Mouse (Mus musculus) C2C12 (cell line): ENCODE measurements around the gene Cyp2e1. TPM values are rescaled to one million over a fixed set of nuclear protein-coding genes. Genes with fewer than 3 reads are reported as not detected.

ENCODE experiments used
- H3K27me3 ChIP-seq: one replicate; pipeline ENCODE4 v1.6.1; 2011; ENCODE audit not compliant: control insufficient read depth, insufficient read depth, insufficient read length
- H3K36me3 ChIP-seq: one replicate; pipeline ENCODE4 v1.6.1; 2011; ENCODE audit not compliant: control insufficient read depth, insufficient read depth
- H3K4me3 ChIP-seq: one replicate; pipeline ENCODE4 v1.5.1; 2011; ENCODE audit warnings: mild to moderate bottlenecking, control low read depth; ENCODE audit not compliant: poor library complexity, insufficient read depth, severe bottlenecking
- H3K79me2 ChIP-seq: one replicate; pipeline ENCODE4 v1.6.1; 2011; ENCODE audit not compliant: control insufficient read depth, insufficient read depth
- H3K79me3 ChIP-seq: one replicate; pipeline ENCODE4 v1.6.1; 2011; ENCODE audit warnings: low read depth, control low read depth
- H3ac ChIP-seq: one replicate; pipeline ENCODE3; 2011; ENCODE audit warnings: low read depth; ENCODE audit not compliant: control insufficient read depth, insufficient read length
- CEBPB ChIP-seq: IDR thresholded peaks from one replicate; pipeline ENCODE4 v1.6.1; 2011; ENCODE audit warnings: low read depth, mild to moderate bottlenecking, control low read depth, moderate library complexity
- CTCF ChIP-seq: IDR thresholded peaks from one replicate; pipeline ENCODE4 v1.5.1; 2011; ENCODE audit not compliant: control insufficient read depth, insufficient read depth, insufficient read length
- FOSL1 ChIP-seq: IDR thresholded peaks from one replicate; pipeline ENCODE4 v1.8.0; 2011; ENCODE audit warnings: mild to moderate bottlenecking, low read length; ENCODE audit not compliant: poor library complexity, insufficient read depth, severe bottlenecking
- MAX ChIP-seq: IDR thresholded peaks from one replicate; pipeline ENCODE4 v1.6.1; 2011; ENCODE audit warnings: mild to moderate bottlenecking, control low read depth
- MYOD1 ChIP-seq: IDR thresholded peaks from one replicate; pipeline ENCODE4 v1.6.1; 2011; ENCODE audit warnings: low read depth; ENCODE audit not compliant: control insufficient read depth, insufficient read length
- MYOG ChIP-seq: IDR thresholded peaks from one replicate; pipeline ENCODE4 v1.6.1; 2011; ENCODE audit not compliant: control insufficient read depth, insufficient read length; ENCODE audit errors: extremely low read depth
- USF1 ChIP-seq: IDR thresholded peaks from one replicate; pipeline ENCODE4 v1.6.1; 2011; ENCODE audit warnings: low read depth, mild to moderate bottlenecking, control low read depth, moderate library complexity
- polyA plus RNA-seq: library from polyadenylated mRNA; unstranded; fragments of >200 nt; fragmentation: generic; extraction: Trizol; gene quantifications from one replicate; pipeline ENCODE4 v1.2.1, GENCODE M21; 2012; ENCODE audit warnings: missing spikeins

Gene Cyp2e1
- polyA plus RNA-seq, 1 experiment = not detected

DNA sequence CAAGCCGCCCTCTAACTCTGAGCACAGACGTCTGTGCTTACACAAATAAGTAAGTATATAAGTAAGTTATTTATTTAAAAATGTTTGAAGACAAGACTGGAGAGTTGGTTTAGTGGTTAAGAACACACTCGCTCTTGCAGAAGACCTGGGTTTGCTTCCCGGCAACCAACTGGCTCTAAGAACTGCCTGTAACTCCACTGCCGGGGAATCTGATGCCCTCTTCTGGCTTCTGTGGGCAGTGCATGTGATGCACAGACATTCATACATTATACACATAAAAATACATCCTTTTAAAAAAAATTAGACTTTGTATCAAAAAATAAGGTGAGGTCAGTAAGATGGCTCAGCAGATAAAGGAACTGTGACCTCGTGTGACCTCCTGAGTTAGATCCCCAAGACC, 47.0 kb downstream of the Cyp2e1 start:
- Histone ChIP-seq H3ac (no peak overlapping the region), H3K79me2 (no peaks in the 10 kb centered on the region), H3K36me3 (no peaks in the 10 kb centered on the region), H3K4me3 (no peak overlapping the region), H3K27me3 (no peaks in the 10 kb centered on the region), H3K79me3 (no peaks in the 10 kb centered on the region)
- TF ChIP-seq MYOD1 = no peak
- TF ChIP-seq MYOG = no peak

DNA sequence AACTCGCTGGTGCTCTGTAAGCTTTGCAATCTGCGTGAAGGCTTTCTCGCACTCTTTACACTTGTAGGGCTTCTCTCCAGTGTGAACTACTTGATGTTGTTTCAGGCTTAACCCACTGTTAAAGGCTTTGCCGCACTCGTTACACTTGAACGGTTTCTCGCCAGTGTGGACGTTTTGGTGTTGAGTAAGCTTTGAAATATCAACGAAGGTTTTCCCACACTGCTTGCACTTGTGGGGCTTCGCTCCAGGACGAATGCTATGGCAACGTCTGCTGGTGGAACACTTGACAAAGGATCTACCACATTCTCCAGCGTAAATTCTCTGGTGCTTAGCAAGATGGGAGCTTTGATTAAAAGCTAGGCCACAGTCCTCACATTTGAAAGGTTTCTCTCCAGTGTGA, 48.2 kb downstream of the Cyp2e1 start:
- Histone ChIP-seq H3K79me3 (no peaks in the 10 kb centered on the region), H3ac (no peak overlapping the region), H3K4me3 (no peak overlapping the region), H3K27me3 (no peaks in the 10 kb centered on the region), H3K36me3 (no peaks in the 10 kb centered on the region), H3K79me2 (no peaks in the 10 kb centered on the region)
- TF ChIP-seq USF1 (no peak), FOSL1 (no peak), MAX (no peak), MYOD1 (no peak), CTCF (no peak), MYOG (no peak), CEBPB (no peak)

- no peak overlapping the region for H3ac ChIP-seq
- H3K27me3 ChIP-seq = no peaks in the 10 kb centered on the region
- no peak overlapping the region for H3K4me3 ChIP-seq
- no peaks in the 10 kb centered on the region for H3K36me3 ChIP-seq
- no peaks in the 10 kb centered on the region for H3K79me3 ChIP-seq
- H3K79me2 ChIP-seq = no peaks in the 10 kb centered on the region
- TF ChIP-seq USF1 = no peak
- TF ChIP-seq CEBPB = no peak
- TF ChIP-seq CTCF = no peak
These were observed 49.3 kb downstream of the Cyp2e1 start for GRCm38 (mm10) chr7:140812850-140813249.

DNA sequence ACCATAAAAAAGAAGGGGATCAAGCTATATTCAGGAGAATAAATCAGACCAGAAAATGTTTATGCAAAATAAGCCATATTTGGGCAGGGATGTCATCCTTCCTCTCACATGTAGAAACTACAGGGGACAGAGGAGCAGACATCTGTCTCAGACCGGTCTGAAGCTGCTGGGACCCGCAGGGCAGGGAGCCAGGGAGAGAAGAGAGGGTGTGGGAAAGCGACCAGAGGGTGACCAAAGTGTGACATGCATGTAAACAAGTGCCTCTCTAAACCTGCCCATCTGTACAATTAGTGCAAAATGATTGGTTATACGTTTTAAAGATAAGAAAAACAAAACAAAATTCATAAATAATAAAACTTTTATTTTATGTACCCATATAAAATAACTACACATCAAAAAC, 56.6 kb downstream of the Cyp2e1 start:
- Histone ChIP-seq H3K79me2 (no peaks in the 10 kb centered on the region), H3K27me3 (no peaks in the 10 kb centered on the region), H3K79me3 (no peaks in the 10 kb centered on the region), H3K36me3 (no peaks in the 10 kb centered on the region), H3K4me3 (no peak overlapping the region), H3ac (no peak overlapping the region)
- no peak for TF ChIP-seq CEBPB
- no peak for TF ChIP-seq CTCF
- TF ChIP-seq MAX = no peak
- no peak for TF ChIP-seq USF1
- no peak for TF ChIP-seq FOSL1
- TF ChIP-seq MYOD1 = no peak
- TF ChIP-seq MYOG = no peak

DNA sequence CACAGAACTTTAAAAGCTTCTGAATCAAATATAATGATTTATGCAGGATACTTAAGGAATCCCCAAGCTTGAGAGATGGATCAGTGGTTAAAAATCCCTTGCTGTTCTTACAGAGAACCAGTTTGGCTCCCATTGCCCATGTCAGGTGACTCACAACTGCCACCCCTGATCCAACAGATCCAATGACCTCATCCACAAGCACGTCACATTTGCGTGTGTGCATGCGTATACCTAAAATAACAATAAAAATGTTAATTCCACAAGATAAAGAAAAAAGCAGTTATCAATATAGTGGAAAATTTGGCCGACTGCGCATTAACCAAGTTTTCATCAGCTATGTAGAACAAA, 57.7 kb downstream of the Cyp2e1 start:
- no peak for TF ChIP-seq CTCF
- no peak for TF ChIP-seq MYOD1
- TF ChIP-seq MAX = no peak
- no peak for TF ChIP-seq USF1
- TF ChIP-seq FOSL1 = no peak
- no peak for TF ChIP-seq MYOG
- TF ChIP-seq CEBPB = no peak
- H3K36me3 ChIP-seq = no peaks in the 10 kb centered on the region
- no peak overlapping the region for H3ac ChIP-seq
- no peaks in the 10 kb centered on the region for H3K79me2 ChIP-seq
- no peak overlapping the region for H3K4me3 ChIP-seq
- H3K27me3 ChIP-seq = no peaks in the 10 kb centered on the region
- no peaks in the 10 kb centered on the region for H3K79me3 ChIP-seq

GRCm38 (mm10) chr7:140821653-140822329, 58.3 kb downstream of the Cyp2e1 start, which contains the start of gene Zfp941:
Gene Zfp941 (minus strand): TSS chr7:140822178.
- H3ac ChIP-seq = peak within 1 kb of the TSS; percentile 41
- no peaks in the 10 kb centered on the region for H3K36me3 ChIP-seq
- H3K4me3 ChIP-seq = no peak within 1 kb of the TSS
- no peak for TF ChIP-seq USF1
- TF ChIP-seq CEBPB = no peak
- TF ChIP-seq MYOG = no peak
- no peak for TF ChIP-seq MYOD1
- no peak for TF ChIP-seq MAX
- TF ChIP-seq CTCF = no peak
- no peak for TF ChIP-seq FOSL1
- H3K79me3 ChIP-seq = no peaks in the 10 kb centered on the region
- no peaks in the 10 kb centered on the region for H3K27me3 ChIP-seq
- no peaks in the 10 kb centered on the region for H3K79me2 ChIP-seq
